Mouse (Mus musculus): ENCODE measurements at regions not wholly inside any gene's neighbourhood (a gene's known extent, or its start where the extent isn't known, plus 50 kb on each side); places are given as distances from the start of the nearest gene placed in this dataset.

DNA sequence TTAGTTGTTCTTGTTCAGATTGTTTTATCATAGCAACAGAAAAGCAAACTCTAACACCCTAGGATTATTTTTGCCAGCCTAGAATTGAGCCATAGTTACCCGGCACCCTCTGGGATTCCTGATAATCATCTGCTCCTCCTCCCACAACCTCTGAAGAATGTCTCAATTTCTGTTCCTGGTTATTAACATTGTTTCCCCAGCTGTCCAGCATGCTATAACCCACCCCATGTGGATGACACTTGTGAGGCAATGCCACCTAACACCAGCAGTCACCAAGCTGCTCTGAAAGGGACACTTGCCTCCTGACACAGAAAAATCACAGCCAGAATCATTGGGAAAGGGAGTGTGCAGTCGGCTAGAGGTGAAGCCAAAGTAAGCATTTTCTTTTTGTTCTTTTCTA lies 2442.1 kb upstream of the Gm7489 start:
- no peaks in the 10 kb centered on the region for H3K4me1 ChIP-seq (ENCODE audit: control insufficient read depth, insufficient read depth, insufficient read length, low read length)
- H3K27me3 ChIP-seq (ENCODE audit: control insufficient read depth, insufficient read depth, low read length) = no peaks in the 10 kb centered on the region
- no peak for TF ChIP-seq CTCF (IDR thresholded peaks at IDR 0.05; ENCODE audit: extremely low read depth, insufficient read length, insufficient replicate concordance, low read depth, low read length)
- TF ChIP-seq POLR2A (IDR thresholded peaks at IDR 0.05; ENCODE audit: low read depth, low read length) = no peak
- 60% methylated on average over 2 of the region's 2 CpGs for WGBS
- no peak overlapping the region for H3K27ac ChIP-seq (ENCODE audit: insufficient read depth, low read depth, low read length)
- no peaks in the 10 kb centered on the region for H3K36me3 ChIP-seq (ENCODE audit: control insufficient read depth, insufficient read depth, low read length)
- no peak overlapping the region for H3K4me3 ChIP-seq (ENCODE audit: low read depth, low read length)

DNA sequence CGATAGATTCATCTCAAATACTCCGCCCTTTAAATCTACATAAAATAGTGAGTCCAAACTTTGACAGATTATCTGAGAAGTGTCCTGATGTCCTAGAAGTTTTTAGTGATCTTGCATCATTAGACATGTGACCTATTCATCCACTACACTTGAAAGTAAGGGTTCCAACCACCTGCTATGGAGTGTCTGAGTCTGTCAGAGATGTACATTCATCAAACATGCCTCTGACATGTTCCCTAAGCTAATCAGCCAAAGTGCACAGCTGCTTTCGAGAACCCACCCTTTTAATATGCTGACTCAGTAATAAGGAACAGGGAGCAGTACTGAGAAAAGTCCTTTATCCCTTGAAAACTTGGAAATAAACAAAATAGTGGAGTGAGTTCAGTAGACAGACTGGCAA lies 2414.8 kb upstream of the Gm7489 start:
- WGBS = 74% methylated on average over 3 of the region's 3 CpGs
- Histone ChIP-seq H3K4me1 (ENCODE audit: control insufficient read depth, insufficient read depth, insufficient read length, low read length) (no peaks in the 10 kb centered on the region), H3K4me3 (ENCODE audit: low read depth, low read length) (no peak overlapping the region), H3K36me3 (ENCODE audit: control insufficient read depth, insufficient read depth, low read length) (no peaks in the 10 kb centered on the region), H3K27me3 (ENCODE audit: control insufficient read depth, insufficient read depth, low read length) (no peaks in the 10 kb centered on the region), H3K27ac (ENCODE audit: insufficient read depth, low read depth, low read length) (no peak overlapping the region)
- TF ChIP-seq CTCF (IDR thresholded peaks at IDR 0.05; ENCODE audit: extremely low read depth, insufficient read length, insufficient replicate concordance, low read depth, low read length) (no peak), POLR2A (IDR thresholded peaks at IDR 0.05; ENCODE audit: low read depth, low read length) (no peak)

DNA sequence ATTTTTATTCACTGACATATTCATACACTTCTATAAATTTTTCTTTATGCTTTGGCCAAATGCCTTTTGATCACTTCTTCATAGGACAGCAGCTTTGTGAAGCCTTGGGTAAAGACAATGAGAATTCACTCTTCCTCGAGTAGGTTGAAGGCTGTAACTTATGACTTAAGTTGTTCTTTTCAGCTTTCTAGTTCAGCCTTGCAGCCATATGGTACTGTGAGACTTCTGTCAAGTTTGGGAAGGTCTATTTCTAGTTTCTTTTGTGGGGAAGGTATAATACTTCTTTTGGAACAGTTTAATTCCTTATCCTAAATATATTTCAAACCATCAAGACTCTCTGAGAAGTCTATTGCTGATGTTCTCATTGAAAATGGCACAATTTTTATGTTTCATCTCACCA lies 2413.6 kb upstream of the Gm7489 start:
- Histone ChIP-seq H3K36me3 (ENCODE audit: control insufficient read depth, insufficient read depth, low read length) (no peaks in the 10 kb centered on the region), H3K27me3 (ENCODE audit: control insufficient read depth, insufficient read depth, low read length) (no peaks in the 10 kb centered on the region), H3K27ac (ENCODE audit: insufficient read depth, low read depth, low read length) (no peak overlapping the region), H3K4me3 (ENCODE audit: low read depth, low read length) (no peak overlapping the region), H3K4me1 (ENCODE audit: control insufficient read depth, insufficient read depth, insufficient read length, low read length) (no peaks in the 10 kb centered on the region)
- no peak for TF ChIP-seq POLR2A (IDR thresholded peaks at IDR 0.05; ENCODE audit: low read depth, low read length)
- TF ChIP-seq CTCF (IDR thresholded peaks at IDR 0.05; ENCODE audit: extremely low read depth, insufficient read length, insufficient replicate concordance, low read depth, low read length) = no peak
- 42% methylated on average over 1 of the region's 1 CpGs for WGBS

DNA sequence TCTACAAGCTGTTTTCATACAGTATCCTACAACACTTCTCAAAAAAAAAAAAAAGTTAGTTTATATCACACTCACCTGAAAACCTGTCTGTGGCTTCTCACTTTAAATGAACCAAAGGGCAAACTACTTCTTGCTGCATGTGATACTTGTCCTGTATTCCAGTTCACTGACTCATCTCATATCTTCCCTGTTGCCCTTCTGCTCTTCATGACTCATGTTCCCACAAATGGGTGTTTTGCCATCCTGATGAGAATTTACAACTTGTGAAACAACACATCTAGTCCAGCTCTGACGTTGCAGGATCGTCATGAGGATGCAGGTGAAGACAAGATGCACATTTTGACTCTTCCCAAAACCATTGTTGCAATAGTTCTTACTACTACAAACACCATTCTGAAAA lies 2412.7 kb upstream of the Gm7489 start:
- H3K27me3 ChIP-seq (ENCODE audit: control insufficient read depth, insufficient read depth, low read length) = no peaks in the 10 kb centered on the region
- 72% methylated on average over 2 of the region's 2 CpGs for WGBS
- no peaks in the 10 kb centered on the region for H3K36me3 ChIP-seq (ENCODE audit: control insufficient read depth, insufficient read depth, low read length)
- H3K27ac ChIP-seq (ENCODE audit: insufficient read depth, low read depth, low read length) = no peak overlapping the region
- TF ChIP-seq CTCF (IDR thresholded peaks at IDR 0.05; ENCODE audit: extremely low read depth, insufficient read length, insufficient replicate concordance, low read depth, low read length) (no peak), POLR2A (IDR thresholded peaks at IDR 0.05; ENCODE audit: low read depth, low read length) (no peak)
- no peak overlapping the region for H3K4me3 ChIP-seq (ENCODE audit: low read depth, low read length)
- H3K4me1 ChIP-seq (ENCODE audit: control insufficient read depth, insufficient read depth, insufficient read length, low read length) = no peaks in the 10 kb centered on the region

DNA sequence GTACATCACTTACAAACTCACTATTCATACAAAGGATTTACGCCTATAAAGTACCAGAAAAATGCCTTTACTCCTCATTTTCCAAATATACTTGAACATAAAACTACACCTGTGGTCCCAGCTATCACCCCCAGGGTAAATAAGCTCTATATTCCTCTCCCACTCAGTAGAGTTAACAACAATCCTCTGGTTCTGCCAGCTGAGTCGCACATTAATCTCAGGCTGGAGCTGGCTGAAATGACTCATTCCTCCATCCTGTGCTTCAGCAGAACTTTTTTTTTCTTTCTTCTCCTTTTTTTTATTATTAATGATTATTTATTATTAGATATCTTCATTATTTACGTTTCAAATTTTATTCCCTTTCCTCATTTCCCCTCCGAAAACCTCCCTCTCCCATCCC lies 2402.8 kb upstream of the Gm7489 start:
- TF ChIP-seq CTCF (IDR thresholded peaks at IDR 0.05; ENCODE audit: extremely low read depth, insufficient read length, insufficient replicate concordance, low read depth, low read length) (no peak), POLR2A (IDR thresholded peaks at IDR 0.05; ENCODE audit: low read depth, low read length) (no peak)
- Histone ChIP-seq H3K4me1 (ENCODE audit: control insufficient read depth, insufficient read depth, insufficient read length, low read length) (no peaks in the 10 kb centered on the region), H3K27me3 (ENCODE audit: control insufficient read depth, insufficient read depth, low read length) (no peaks in the 10 kb centered on the region), H3K27ac (ENCODE audit: insufficient read depth, low read depth, low read length) (no peak overlapping the region), H3K36me3 (ENCODE audit: control insufficient read depth, insufficient read depth, low read length) (no peaks in the 10 kb centered on the region), H3K4me3 (ENCODE audit: low read depth, low read length) (no peak overlapping the region)
- 64% methylated on average over 4 of the region's 4 CpGs for WGBS

DNA sequence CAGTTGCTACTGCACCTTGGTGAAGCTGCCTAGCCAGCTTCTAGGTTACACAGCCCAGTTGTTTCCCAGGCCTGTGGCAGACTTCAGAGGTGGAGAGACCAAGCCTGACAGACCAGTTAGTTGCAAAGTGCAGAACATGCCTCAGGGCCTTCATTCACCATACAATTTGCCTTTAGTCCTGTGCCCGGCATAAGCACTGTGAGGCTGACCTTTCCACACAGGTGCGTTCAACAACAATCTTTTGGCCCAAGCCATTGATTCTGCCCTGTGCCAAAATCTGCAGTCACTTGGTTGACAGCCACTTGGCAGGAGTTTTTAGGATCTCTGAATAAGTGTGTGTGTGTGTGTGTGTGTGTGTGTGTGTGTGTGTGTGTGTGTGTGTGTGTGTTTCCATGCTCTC lies 2400.5 kb upstream of the Gm7489 start:
- H3K4me3 ChIP-seq (ENCODE audit: low read depth, low read length) = no peak overlapping the region
- H3K27me3 ChIP-seq (ENCODE audit: control insufficient read depth, insufficient read depth, low read length) = no peaks in the 10 kb centered on the region
- TF ChIP-seq CTCF (IDR thresholded peaks at IDR 0.05; ENCODE audit: extremely low read depth, insufficient read length, insufficient replicate concordance, low read depth, low read length) (no peak), POLR2A (IDR thresholded peaks at IDR 0.05; ENCODE audit: low read depth, low read length) (no peak)
- WGBS = 85% methylated on average over 2 of the region's 2 CpGs
- H3K4me1 ChIP-seq (ENCODE audit: control insufficient read depth, insufficient read depth, insufficient read length, low read length) = no peaks in the 10 kb centered on the region
- H3K27ac ChIP-seq (ENCODE audit: insufficient read depth, low read depth, low read length) = no peak overlapping the region
- no peaks in the 10 kb centered on the region for H3K36me3 ChIP-seq (ENCODE audit: control insufficient read depth, insufficient read depth, low read length)

DNA sequence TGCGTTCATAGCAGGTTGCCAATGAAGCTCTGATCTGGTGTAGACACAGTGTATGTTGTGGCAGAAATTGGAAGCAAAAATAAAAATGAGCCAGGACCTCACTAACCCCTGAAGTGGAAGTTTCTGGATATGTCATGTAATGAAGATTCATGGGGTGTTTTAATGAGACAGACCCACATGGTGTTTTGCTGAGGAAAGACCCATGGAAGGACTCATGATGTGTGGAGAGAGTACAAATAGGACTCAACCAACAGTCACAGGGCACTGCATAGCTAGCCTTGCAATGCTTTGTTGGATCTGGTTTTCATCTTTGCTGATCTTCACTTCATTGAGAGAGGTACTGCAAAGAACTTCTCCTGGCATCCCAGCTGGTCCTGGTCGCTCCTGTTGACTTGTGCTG lies 2399.2 kb upstream of the Gm7489 start:
- no peak for TF ChIP-seq CTCF (IDR thresholded peaks at IDR 0.05; ENCODE audit: extremely low read depth, insufficient read length, insufficient replicate concordance, low read depth, low read length)
- no peak for TF ChIP-seq POLR2A (IDR thresholded peaks at IDR 0.05; ENCODE audit: low read depth, low read length)
- H3K27ac ChIP-seq (ENCODE audit: insufficient read depth, low read depth, low read length) = no peak overlapping the region
- H3K27me3 ChIP-seq (ENCODE audit: control insufficient read depth, insufficient read depth, low read length) = no peaks in the 10 kb centered on the region
- 73% methylated on average over 2 of the region's 2 CpGs for WGBS
- no peaks in the 10 kb centered on the region for H3K36me3 ChIP-seq (ENCODE audit: control insufficient read depth, insufficient read depth, low read length)
- no peak overlapping the region for H3K4me3 ChIP-seq (ENCODE audit: low read depth, low read length)
- H3K4me1 ChIP-seq (ENCODE audit: control insufficient read depth, insufficient read depth, insufficient read length, low read length) = no peaks in the 10 kb centered on the region

Measured in small intestine, adult 2 months (tissue).